Mouse (Mus musculus): ENCODE measurements at regions not wholly inside any gene's neighbourhood (a gene's known extent, or its start where the extent isn't known, plus 50 kb on each side); places are given as distances from the start of the nearest gene placed in this dataset.

DNA sequence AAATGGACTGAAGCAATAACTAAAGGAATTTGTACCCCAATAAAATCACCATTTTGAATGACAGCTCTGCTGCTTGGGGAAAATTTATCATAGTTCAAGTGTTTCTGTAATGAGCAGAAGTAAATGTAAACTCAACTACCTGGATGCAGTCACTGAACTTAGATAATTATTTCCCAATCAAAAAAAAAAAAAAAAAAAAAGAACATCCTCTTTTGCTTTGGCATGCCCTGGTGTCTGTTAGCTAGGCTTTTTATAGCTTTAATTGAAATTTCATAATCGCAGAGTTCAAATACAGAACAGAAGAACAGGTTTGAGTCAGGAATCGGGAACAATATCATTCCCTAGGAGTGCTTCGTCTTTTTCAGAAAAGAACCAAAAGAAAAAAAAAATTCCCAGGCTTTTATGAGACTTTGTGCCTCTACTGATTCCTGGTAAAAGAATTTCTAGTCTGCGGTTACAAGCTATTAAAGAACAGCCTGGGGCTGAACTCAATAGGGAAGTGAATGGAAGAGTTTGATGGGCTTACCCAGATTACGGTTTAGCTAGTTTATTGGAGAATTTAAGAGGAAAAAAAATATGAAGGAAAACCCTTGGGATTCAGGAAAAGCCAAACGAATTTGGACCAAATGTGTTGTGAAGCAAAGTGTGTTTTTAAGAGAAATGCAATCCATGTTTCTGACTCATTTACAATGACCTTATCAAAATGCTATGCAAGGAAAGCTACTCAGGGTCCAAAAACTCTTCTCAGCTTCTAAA lies 1102.0 kb upstream of the Cited2 start:
- no peak for TF ChIP-seq CTCF (IDR thresholded peaks at IDR 0.05)
- TF ChIP-seq EP300 (IDR thresholded peaks at IDR 0.05; ENCODE audit: insufficient read depth, low read depth, low read length) = no peak
- no peak for TF ChIP-seq POLR2A (IDR thresholded peaks at IDR 0.05; ENCODE audit: insufficient read depth, low read depth, low read length)
- Histone ChIP-seq H3K36me3 (ENCODE audit: control insufficient read depth, insufficient read depth, low read length) (no peaks in the 10 kb centered on the region), H3K4me3 (no peak overlapping the region), H3K79me2 (replicated peaks; ENCODE audit: control insufficient read depth, insufficient read depth, low read length) (no peaks in the 10 kb centered on the region), H3K27ac (no peak overlapping the region; the same call in 1 of the 2 replicates), H3K9ac (ENCODE audit: low read depth, low read length) (no peak overlapping the region), H3K4me1 (ENCODE audit: control insufficient read depth, insufficient read depth, low read length) (no peaks in the 10 kb centered on the region), H3K27me3 (ENCODE audit: control insufficient read depth, insufficient read depth, low read length) (no peaks in the 10 kb centered on the region)
- intact Hi-C loops (cut with DNase I) = no loop called here
- 64% methylated on average over 6 of the region's 6 CpGs for WGBS
- DNase-seq = no peak

GRCm38 (mm10) chr10:16622821-16623220 lies 1100.2 kb upstream of the Cited2 start:
- no peak overlapping the region for H3K9ac ChIP-seq (ENCODE audit: low read depth, low read length)
- intact Hi-C loops (cut with DNase I) = no loop called here
- no peak overlapping the region for H3K27ac ChIP-seq
- H3K4me1 ChIP-seq (ENCODE audit: control insufficient read depth, insufficient read depth, low read length) = no peaks in the 10 kb centered on the region
- H3K79me2 ChIP-seq (replicated peaks; ENCODE audit: control insufficient read depth, insufficient read depth, low read length) = no peaks in the 10 kb centered on the region
- H3K36me3 ChIP-seq (ENCODE audit: control insufficient read depth, insufficient read depth, low read length) = no peaks in the 10 kb centered on the region
- 89% methylated on average over 3 of the region's 3 CpGs for WGBS
- no peak overlapping the region for H3K4me3 ChIP-seq
- H3K27me3 ChIP-seq (ENCODE audit: control insufficient read depth, insufficient read depth, low read length) = no peaks in the 10 kb centered on the region
- no peak for TF ChIP-seq CTCF (IDR thresholded peaks at IDR 0.05)
- no peak for TF ChIP-seq POLR2A (IDR thresholded peaks at IDR 0.05; ENCODE audit: insufficient read depth, low read depth, low read length)
- TF ChIP-seq EP300 (IDR thresholded peaks at IDR 0.05; ENCODE audit: insufficient read depth, low read depth, low read length) = no peak
- DNase-seq = no peak

- Histone ChIP-seq H3K36me3 (ENCODE audit: control insufficient read depth, insufficient read depth, low read length) (no peaks in the 10 kb centered on the region), H3K79me2 (replicated peaks; ENCODE audit: control insufficient read depth, insufficient read depth, low read length) (no peaks in the 10 kb centered on the region), H3K4me1 (ENCODE audit: control insufficient read depth, insufficient read depth, low read length) (no peaks in the 10 kb centered on the region), H3K27ac (no peak overlapping the region), H3K27me3 (ENCODE audit: control insufficient read depth, insufficient read depth, low read length) (no peaks in the 10 kb centered on the region), H3K4me3 (no peak overlapping the region), H3K9ac (ENCODE audit: low read depth, low read length) (no peak overlapping the region)
- intact Hi-C loops (cut with DNase I) = loop anchor here (10.0 kb wide), 1 partner anchor 362 kb away; no protein-coding TSS in a partner anchor
- WGBS = 73% methylated on average over 2 of the region's 2 CpGs
- no peak for DNase-seq
- no peak for TF ChIP-seq EP300 (IDR thresholded peaks at IDR 0.05; ENCODE audit: insufficient read depth, low read depth, low read length)
- no peak for TF ChIP-seq CTCF (IDR thresholded peaks at IDR 0.05)
- TF ChIP-seq POLR2A (IDR thresholded peaks at IDR 0.05; ENCODE audit: insufficient read depth, low read depth, low read length) = no peak
Measured at GRCm38 (mm10) chr10:16633236-16633635, 1089.8 kb upstream of the Cited2 start.

GRCm38 (mm10) chr10:16635463-16635862 lies 1087.6 kb upstream of the Cited2 start:
- intact Hi-C loops (cut with DNase I) = loop anchor here (5.0 to 10.0 kb wide), 3 partner anchors 359 to 1157 kb away; partner anchors contain the start of gene Cited2
- WGBS = 91% methylated on average over 2 of the region's 2 CpGs

DNA sequence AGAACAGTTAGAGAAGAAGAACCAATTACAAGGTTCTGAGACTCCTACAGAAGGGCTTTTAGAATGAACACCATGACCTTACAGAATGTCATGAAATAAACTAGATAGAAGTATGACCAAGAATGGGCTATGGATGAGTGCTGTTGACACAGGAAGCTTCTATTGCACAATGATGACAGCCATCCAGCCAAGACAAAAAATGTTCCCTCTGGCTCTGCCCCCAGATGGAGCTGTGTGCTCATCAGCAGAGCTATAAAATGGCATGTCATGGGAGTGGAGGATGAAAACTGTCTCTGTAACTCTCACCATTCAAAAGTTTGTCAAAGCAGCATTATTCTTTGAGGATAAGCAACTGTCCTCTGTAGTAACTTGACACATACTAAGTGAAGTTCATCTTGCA lies 1086.0 kb upstream of the Cited2 start:
- Histone ChIP-seq H3K27me3 (ENCODE audit: control insufficient read depth, insufficient read depth, low read length) (no peaks in the 10 kb centered on the region), H3K9ac (ENCODE audit: low read depth, low read length) (no peak overlapping the region), H3K79me2 (replicated peaks; ENCODE audit: control insufficient read depth, insufficient read depth, low read length) (no peaks in the 10 kb centered on the region), H3K4me1 (ENCODE audit: control insufficient read depth, insufficient read depth, low read length) (no peaks in the 10 kb centered on the region), H3K27ac (no peak overlapping the region), H3K4me3 (no peak overlapping the region), H3K36me3 (ENCODE audit: control insufficient read depth, insufficient read depth, low read length) (no peaks in the 10 kb centered on the region)
- peak; percentile 54 to 64 for DNase-seq
- intact Hi-C loops (cut with DNase I) = loop anchor here (5.0 to 10.0 kb wide), 3 partner anchors 358 to 1155 kb away; partner anchors contain the start of gene Cited2
- TF ChIP-seq EP300 (IDR thresholded peaks at IDR 0.05; ENCODE audit: insufficient read depth, low read depth, low read length) (peak; percentile 81), POLR2A (IDR thresholded peaks at IDR 0.05; ENCODE audit: insufficient read depth, low read depth, low read length) (no peak), CTCF (IDR thresholded peaks at IDR 0.05) (peak; percentile 74)

More at GRCm38 (mm10) chr10:16635463-16635862, 1087.6 kb upstream of the Cited2 start:
- H3K27ac ChIP-seq = no peak overlapping the region
- TF ChIP-seq POLR2A (IDR thresholded peaks at IDR 0.05; ENCODE audit: insufficient read depth, low read depth, low read length) = no peak
- TF ChIP-seq CTCF (IDR thresholded peaks at IDR 0.05) = no peak
- no peak for TF ChIP-seq EP300 (IDR thresholded peaks at IDR 0.05; ENCODE audit: insufficient read depth, low read depth, low read length)
- H3K4me1 ChIP-seq (ENCODE audit: control insufficient read depth, insufficient read depth, low read length) = no peaks in the 10 kb centered on the region
- H3K36me3 ChIP-seq (ENCODE audit: control insufficient read depth, insufficient read depth, low read length) = no peaks in the 10 kb centered on the region
- H3K4me3 ChIP-seq = no peak overlapping the region
- DNase-seq = no peak
- H3K27me3 ChIP-seq (ENCODE audit: control insufficient read depth, insufficient read depth, low read length) = no peaks in the 10 kb centered on the region
- no peak overlapping the region for H3K9ac ChIP-seq (ENCODE audit: low read depth, low read length)
- H3K79me2 ChIP-seq (replicated peaks; ENCODE audit: control insufficient read depth, insufficient read depth, low read length) = no peaks in the 10 kb centered on the region

DNA sequence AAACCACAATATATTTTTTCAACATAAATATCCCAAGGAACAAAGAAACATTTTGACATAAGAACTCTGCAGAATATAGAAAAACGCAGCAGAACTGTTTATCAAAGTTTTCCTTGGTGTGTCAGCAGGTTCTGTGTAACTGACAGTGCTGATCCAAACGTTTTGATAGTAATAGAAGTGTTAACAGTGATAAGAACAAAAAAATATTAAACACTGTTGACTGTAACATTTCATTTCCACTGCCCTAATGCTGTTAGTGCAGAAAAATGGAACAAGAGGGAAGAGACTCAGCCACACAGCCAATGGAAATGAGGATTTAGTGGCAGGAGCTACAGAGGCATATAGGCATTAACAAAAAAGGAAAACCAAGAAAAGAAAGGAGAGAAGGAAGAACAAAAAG lies 1084.9 kb upstream of the Cited2 start:
- WGBS = 34% methylated on average over 2 of the region's 2 CpGs
- no peak for TF ChIP-seq CTCF (IDR thresholded peaks at IDR 0.05)
- TF ChIP-seq EP300 (IDR thresholded peaks at IDR 0.05; ENCODE audit: insufficient read depth, low read depth, low read length) = no peak
- no peak for TF ChIP-seq POLR2A (IDR thresholded peaks at IDR 0.05; ENCODE audit: insufficient read depth, low read depth, low read length)
- H3K4me3 ChIP-seq = no peak overlapping the region
- no peaks in the 10 kb centered on the region for H3K27me3 ChIP-seq (ENCODE audit: control insufficient read depth, insufficient read depth, low read length)
- no peak for DNase-seq
- H3K79me2 ChIP-seq (replicated peaks; ENCODE audit: control insufficient read depth, insufficient read depth, low read length) = no peaks in the 10 kb centered on the region
- H3K4me1 ChIP-seq (ENCODE audit: control insufficient read depth, insufficient read depth, low read length) = no peaks in the 10 kb centered on the region
- intact Hi-C loops (cut with DNase I) = loop anchor here (5.0 to 10.0 kb wide), 3 partner anchors 357 to 1154 kb away; partner anchors contain the start of gene Cited2
- H3K36me3 ChIP-seq (ENCODE audit: control insufficient read depth, insufficient read depth, low read length) = no peaks in the 10 kb centered on the region
- H3K9ac ChIP-seq (ENCODE audit: low read depth, low read length) = no peak overlapping the region
- H3K27ac ChIP-seq = no peak overlapping the region

Data from heart, adult 2 months (tissue).